Mouse (Mus musculus) telencephalon, adult 2 months (tissue): ENCODE data around the gene Ftcd.
A peak's percentile ranks its signal among the peaks of the same experiment; 100 is the strongest.

Experiments used
- DNase-seq: peaks from one replicate; pipeline ENCODE4 v3.0.0-alpha.2; 2011; ENCODE audit warnings: low read depth, low spot score

The Ftcd gene

DNA sequence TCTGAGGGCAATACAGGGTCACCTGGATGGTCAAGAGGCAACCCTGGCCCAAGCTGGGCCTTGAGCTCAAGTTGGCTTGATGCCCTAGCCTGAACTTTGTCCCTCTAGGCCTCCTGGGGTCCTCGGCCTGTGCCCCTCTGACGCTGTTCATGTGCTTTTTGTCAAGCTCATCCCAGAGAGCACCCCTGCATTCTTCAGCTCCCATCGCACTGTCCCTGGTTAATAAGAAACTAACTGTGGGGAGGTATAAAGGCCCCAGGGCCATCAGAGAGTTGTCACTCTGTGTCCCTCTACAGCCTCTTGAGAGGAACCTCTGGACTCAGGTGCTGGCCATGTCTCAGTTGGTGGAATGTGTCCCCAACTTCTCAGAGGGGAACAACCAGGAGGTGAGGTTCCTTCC is at the start of gene Ftcd:
Gene Ftcd (plus strand): TSS at position 275 of the 400 bp plus-strand sequence.
- DNase-seq, result no peak

DNA sequence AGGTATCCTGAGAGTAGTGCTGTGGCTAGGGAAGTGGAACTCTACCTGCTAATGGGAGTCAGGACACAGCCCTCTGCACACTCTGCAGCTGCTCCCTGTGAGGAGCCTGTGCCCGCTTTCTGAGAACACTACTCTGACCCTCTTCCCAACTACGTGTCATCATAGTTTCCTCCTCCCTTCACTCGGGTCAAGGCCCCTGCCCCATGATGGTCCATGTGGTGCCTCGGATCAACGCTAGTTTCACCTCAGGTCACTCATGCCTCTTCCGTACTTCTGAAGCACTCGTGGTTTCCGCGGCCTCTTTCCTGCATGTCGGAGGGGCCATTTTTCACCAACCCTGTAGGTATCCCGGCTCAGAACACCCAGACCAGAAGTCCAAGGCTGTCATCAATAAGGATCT is 44.5 kb upstream of the Ftcd start:
- DNase-seq, result no peak

DNA sequence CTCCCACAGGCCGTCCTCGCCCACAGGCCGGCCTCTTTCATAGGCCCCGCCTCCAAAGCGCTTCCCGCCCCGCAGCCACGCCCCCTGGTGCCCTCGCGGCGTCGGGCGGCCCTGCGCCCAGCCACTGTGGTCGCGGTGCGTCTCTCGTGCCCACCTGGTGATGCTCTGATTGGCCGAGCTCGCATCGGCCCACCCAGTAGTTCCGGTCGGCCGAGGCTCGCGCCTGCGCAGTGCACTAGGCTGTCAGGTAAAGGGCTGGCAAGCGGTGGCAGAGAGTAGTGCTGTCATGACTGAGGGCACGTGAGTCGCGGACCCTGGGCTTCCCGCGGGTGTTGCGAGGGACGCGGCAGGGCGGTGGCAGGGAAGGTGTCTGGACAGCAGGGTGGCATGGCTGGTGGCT is 44.1 kb upstream of the Ftcd start, which contains the start of gene Lss:
Gene Lss (plus strand): TSS at position 214 of the 400 bp plus-strand sequence.
- peak; percentile 93 for DNase-seq

DNA sequence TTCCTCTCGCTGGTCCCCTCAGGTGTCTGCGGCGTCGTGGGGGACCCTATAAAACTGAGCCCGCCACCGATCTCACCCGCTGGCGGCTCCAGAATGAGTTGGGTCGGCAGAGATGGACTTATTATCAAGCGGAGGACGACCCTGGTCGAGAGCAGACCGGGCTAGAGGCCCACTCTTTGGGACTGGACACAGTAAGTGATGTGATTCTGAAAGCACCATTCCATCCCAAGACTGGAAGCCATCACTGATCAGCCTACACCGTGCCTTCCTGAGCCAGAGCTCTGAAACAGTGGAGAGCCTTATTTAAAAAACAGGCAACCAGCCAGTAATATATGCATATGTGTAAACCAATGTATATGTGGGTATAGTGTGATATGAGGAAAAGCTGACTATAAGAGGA is 43.6 kb upstream of the Ftcd start:
- DNase-seq, result no peak

- DNase-seq, result no peak
Observed at GRCm38 (mm10) chr10:76535526-76535925, 39.9 kb upstream of the Ftcd start.

- no peak for DNase-seq
Observed at GRCm38 (mm10) chr10:76537619-76538018, 37.8 kb upstream of the Ftcd start.

DNA sequence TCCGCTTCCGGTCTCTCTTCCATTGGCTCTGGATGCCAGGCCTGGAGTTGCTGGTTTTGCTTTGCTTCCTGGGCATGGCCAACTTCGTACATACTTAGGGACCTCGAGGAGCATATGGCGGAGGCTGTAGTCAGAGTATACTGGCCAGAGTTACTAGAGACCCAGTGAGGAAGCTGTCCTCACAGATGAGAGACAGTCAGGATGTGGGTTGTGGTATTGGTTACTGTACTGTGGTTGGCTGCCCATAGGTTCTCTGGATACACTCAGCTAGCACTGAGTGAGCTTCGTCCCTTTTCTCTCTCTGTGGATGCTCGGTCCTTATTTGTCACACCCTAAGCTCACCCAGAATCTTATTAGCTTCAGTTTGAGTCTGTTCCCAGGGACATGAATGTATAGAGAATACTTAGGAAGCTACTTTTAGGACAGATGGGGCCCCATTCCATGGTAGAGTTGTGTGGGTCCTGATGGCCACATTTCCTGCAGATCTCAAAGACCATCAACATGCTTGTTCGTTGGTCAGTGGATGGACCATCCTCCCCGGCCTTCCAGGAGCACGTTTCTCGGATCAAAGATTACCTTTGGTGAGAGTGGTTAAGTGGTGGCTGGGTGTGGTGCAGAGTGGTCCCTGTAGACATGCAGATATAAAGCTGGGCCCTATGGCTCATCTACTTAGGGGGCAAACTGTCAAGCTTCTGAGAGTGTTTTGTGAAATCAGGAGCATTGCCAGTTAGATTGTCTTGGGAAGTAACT is 33.9 kb upstream of the Ftcd start:
- no peak for DNase-seq

DNA sequence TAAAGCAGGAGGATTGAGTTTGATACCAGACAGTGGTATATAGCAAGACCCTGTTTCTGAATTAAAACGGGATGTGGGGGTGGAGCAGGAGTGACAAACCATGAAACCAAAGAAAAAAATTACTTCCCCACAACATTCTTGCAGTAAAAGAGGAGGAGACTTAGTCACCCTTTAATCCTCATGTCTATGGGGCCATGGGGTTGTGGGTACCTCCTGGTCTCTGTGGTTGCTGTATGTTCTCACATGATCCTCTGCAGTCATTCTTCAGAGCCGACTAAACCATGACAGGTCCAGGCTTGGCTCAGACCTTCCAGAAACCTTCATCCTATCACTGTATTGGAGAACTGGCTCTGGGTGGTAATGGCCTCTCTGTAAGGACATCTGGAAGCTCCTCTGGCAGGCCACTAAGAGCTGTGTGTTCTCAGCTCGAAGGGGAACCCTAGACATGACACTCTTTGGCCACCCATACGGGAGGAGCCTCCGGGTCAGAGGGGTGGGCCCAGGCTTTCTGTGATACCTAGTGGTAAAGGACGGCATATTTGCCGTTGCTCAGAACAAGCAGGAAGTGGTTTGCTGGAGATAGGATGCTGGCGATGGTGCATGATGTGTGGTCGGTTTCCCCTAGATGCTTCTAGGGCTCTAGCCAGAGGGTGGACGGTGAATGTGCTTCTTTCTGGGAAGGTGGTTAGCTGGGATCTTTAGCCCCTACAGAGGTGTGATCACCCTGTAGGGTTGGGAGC is 32.6 kb upstream of the Ftcd start:
- DNase-seq, result no peak

DNA sequence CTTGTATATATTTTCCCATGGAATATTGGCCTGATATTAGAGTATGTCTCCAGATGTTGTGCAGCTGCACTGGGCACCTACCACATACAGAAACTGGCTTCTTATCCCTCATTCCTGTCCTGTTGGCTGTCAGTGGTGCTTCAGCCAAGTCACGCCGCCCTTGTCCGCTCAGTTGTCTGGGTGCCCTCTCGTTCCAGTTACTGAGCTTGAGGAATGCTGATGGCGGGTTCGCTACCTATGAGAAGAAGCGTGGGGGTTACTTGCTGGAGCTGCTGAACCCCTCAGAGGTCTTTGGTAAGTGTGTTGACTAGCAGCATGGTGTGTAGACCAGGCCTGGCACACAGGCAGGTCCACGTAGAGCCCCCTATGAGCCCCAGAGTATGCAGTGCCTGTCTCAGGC is 28.9 kb upstream of the Ftcd start:
- DNase-seq, result no peak

- DNase-seq, result no peak
Observed at GRCm38 (mm10) chr10:76548218-76548617, 27.2 kb upstream of the Ftcd start.

DNA sequence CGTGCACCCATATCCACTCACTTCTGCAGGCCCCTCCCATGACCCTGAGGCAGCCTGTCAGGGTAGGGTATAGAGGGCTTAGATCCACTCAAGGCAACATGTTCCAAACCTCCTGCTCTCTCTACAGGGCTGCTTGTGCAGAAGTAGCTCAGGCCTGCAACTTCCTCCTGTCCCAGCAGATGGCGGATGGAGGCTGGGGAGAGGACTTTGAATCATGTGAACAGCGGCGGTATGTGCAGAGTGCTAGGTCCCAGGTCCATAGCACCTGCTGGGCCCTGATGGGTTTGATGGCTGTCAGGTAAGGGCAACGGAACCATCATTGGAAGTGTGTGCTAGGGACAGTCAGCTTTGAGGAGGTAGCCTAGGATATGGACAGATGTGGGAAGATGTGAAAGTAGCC is 25.0 kb upstream of the Ftcd start:
- no peak for DNase-seq

GRCm38 (mm10) chr10:76551556-76551955 is 23.9 kb upstream of the Ftcd start:
- DNase-seq, result no peak

DNA sequence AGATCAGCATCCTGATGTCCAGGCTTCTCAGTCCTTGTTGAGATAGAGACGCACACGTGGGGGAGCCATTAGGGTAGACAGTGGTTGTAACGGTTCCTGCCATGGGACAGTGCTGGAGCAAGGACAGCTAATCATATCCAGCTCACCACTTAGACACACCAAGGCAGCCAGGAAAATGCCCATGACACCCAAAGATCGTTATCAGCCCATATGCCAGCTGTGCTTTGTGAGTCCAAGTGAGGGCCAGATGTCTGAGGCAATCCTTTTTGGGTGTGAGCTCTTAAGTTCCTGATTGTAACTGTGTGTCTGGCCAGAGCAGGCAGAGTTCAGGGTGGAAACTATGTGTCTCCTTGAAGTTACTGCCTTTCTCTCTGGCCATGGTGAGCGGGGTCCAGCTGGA is 21.4 kb upstream of the Ftcd start:
- DNase-seq, result no peak

DNA sequence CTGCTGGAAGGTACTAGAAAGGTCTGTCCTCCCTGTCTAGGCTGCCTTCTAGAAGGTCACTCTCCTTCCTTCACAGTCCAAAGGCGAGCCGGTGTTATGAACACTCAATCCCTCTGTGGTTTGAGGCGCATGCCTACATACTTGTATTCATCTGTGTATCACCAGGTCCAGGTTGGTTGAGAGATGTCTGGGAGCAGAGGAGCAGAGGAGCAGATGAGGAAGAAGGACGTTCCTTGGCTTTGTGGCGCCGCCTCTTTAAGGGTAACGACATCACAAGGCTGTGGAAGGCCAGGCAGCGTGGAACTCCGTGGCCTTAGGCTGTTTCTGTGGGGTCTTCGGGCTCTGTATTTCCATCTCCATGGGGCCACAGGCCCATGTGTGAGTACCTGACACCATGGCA is 13.5 kb upstream of the Ftcd start, which contains the start of gene Spatc1l:
Gene Spatc1l (plus strand): TSS at position 301 of the 400 bp plus-strand sequence.
- no peak for DNase-seq

DNA sequence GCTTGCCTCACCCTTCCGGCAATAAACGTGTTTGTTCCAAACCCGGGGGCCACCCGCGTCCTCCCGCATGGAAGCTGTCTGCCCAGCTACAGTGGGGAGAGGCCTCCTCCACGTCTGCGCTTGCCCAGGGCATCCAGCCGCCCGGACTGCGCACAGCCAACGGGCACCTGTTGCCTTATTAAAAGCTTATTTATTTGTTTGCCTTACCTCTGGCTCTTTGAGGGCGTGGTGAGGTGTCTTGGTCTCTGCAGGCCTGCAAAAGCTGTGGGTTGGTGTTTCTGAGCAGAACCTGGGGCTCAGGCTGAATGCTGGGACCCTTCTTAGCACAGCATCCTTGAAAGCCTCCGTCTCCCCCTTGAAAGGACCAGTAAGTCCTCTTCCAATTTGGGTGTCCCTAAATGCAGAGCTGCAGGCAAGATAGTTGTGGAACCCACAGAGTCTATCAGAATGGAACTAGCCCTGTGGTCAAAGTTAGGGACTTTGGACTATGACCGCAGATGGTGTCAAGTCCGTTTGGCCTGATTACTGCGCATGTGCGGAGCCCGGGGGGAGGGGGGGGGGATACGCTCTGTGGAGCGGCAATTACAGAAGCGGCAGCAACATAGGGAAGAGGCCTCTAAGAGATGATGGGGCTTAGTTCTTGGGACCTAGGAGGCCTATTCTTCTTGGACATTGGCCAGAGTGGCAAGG is 5.3 kb upstream of the Ftcd start:
- DNase-seq, result no peak

DNA sequence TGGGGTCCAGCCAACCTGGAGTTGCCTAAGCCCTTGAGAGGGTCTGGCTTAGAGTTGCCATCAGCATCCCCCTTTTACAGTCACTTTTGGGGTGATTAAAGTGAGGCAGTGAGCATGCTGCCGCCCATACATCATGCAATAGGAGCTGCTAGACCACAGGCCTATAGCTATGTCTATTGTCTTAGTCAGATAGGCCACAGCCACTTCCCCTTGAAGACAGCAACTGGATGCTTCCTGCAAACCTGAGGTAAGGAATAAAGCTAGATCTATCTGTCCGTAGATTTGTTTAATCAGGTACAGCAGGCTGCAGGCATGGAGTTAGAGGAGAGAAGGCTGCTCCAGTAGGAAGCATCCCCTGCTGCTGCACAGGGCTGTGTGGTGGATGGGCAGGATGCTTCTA is 4.4 kb upstream of the Ftcd start:
- no peak for DNase-seq

- no peak for DNase-seq
Observed at GRCm38 (mm10) chr10:76572151-76572550, 3.3 kb upstream of the Ftcd start.

GRCm38 (mm10) chr10:76576920-76577319 is 1.5 kb downstream of the Ftcd start:
- no peak for DNase-seq

- no peak for DNase-seq
Observed at GRCm38 (mm10) chr10:76584138-76584537, 8.7 kb downstream of the Ftcd start.

DNA sequence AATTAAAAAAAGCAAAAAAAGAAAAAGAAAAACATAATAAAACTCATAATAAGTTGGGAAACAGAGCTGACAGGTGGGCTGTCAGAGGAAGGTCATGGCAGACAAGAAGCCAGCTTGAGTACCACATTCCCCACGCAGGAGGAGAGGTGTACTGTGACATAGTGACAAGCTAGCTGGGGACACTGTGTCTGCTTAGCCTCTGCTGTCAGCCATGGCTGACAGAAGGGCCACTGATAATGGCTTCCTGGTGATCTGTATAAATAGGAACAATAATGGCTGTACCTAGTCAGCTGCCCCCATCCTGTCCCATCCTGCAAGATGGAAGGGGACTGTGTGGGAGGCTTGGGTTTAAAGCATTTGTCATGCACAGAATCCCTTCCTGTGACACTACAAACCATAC is 10.7 kb downstream of the Ftcd start:
- no peak for DNase-seq

GRCm38 (mm10) chr10:76590197-76590596 is 14.7 kb downstream of the Ftcd start:
- DNase-seq, result peak; percentile 10

- no peak for DNase-seq
Observed at GRCm38 (mm10) chr10:76596338-76596737, 20.9 kb downstream of the Ftcd start.
